Mouse (Mus musculus) MEL (cell line): ENCODE results near the gene Bin2.

Experiments
- CTCF ChIP-seq, 3 experiments: IDR thresholded peaks in 2 of 3; conservative IDR thresholded peaks in 1 of 3; 2 replicates each; pipeline ENCODE4 v1.5.1; 2011 to 2012; ENCODE audit warnings: low read length in 3 of 3, low read depth in 2 of 3, mild to moderate bottlenecking in 2 of 3, improper control_type of control experiment in 1 of 3, inconsistent platforms in 1 of 3, mixed read lengths in 1 of 3, moderate library complexity in 1 of 3; ENCODE audit not compliant: control insufficient read depth in 1 of 3, insufficient read depth in 1 of 3, poor library complexity in 1 of 3, severe bottlenecking in 1 of 3
- E2F4 ChIP-seq: IDR thresholded peaks from 2 replicates; pipeline ENCODE4 v1.6.1; 2011; ENCODE audit warnings: low read depth, low read length, improper control_type of control experiment, borderline replicate concordance
- EP300 ChIP-seq, 2 experiments: IDR thresholded peaks; 2 replicates each; pipeline ENCODE4 v1.6.1; 2011; ENCODE audit warnings: improper control_type of control experiment in 2 of 2, low read length in 2 of 2, low read depth in 1 of 2, mild to moderate bottlenecking in 1 of 2
- ETS1 ChIP-seq: IDR thresholded peaks from 2 replicates; pipeline ENCODE4 v1.6.1; 2012; ENCODE audit warnings: low read depth, mild to moderate bottlenecking, inconsistent platforms, low read length, improper control_type of control experiment, moderate library complexity
- POLR2A ChIP-seq, 2 experiments: IDR thresholded peaks; 2 replicates each; pipeline ENCODE4 v1.6.1; 2011 to 2012; ENCODE audit warnings: low read length in 2 of 2, mild to moderate bottlenecking in 2 of 2, control low read depth in 1 of 2, improper control_type of control experiment in 1 of 2, low read depth in 1 of 2, moderate library complexity in 1 of 2; ENCODE audit not compliant: control insufficient read depth in 1 of 2, insufficient read depth in 1 of 2, poor library complexity in 1 of 2
- POLR2AphosphoS2 ChIP-seq: IDR thresholded peaks from 2 replicates; pipeline ENCODE4 v1.6.1; 2011; ENCODE audit warnings: low read length, improper control_type of control experiment
- SMC3 ChIP-seq: IDR thresholded peaks from 2 replicates; pipeline ENCODE4 v1.6.1; 2011; ENCODE audit warnings: low read depth, low read length, improper control_type of control experiment

DNA sequence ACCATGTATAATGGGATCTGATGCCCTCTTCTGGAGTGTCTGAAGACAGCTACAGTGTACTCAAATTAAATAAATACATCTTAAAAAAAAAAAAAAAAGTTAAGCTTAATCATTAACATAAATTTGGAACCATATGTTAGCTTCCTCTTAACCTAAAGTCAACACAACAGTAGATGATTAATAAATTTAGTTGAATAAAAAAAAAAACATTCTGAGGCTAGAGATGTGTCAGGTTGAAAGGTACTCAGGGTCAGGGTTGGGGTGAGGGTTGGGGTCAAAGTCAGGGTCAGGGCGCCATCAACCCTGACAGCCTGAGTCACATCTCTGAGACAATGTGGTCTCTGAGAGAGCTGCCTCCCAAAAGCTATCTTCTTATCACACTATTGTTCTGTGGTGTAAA, 15.1 kb downstream of the Bin2 start:
- TF ChIP-seq CTCF (IDR thresholded peaks at IDR 0.05 in 2 of 3, conservative IDR thresholded peaks at IDR 0.05 in 1 of 3; ENCODE audit: control insufficient read depth in 1 of 3, insufficient read depth in 1 of 3, low read depth in 2 of 3, low read length in 3 of 3, poor library complexity in 1 of 3, severe bottlenecking in 1 of 3): no peak
- no peak for TF ChIP-seq EP300 (IDR thresholded peaks at IDR 0.05; ENCODE audit: low read depth in 1 of 2, low read length in 2 of 2)
- TF ChIP-seq SMC3: no peak
- TF ChIP-seq POLR2A (IDR thresholded peaks at IDR 0.05; ENCODE audit: control insufficient read depth in 1 of 2, insufficient read depth in 1 of 2, low read depth in 1 of 2, low read length in 2 of 2, poor library complexity in 1 of 2): no peak
- no peak for TF ChIP-seq E2F4
- TF ChIP-seq POLR2AphosphoS2: no peak
- no peak for TF ChIP-seq ETS1
